Mouse (Mus musculus) liver, postnatal 0 days (tissue): ENCODE measurements at regions not wholly inside any gene's neighbourhood (a gene's known extent, or its start where the extent isn't known, plus 50 kb on each side); places are given as distances from the start of the nearest gene placed in this dataset.

Experiments
- ATAC-seq: fragments of 200-750 bp; cut with Nextera tagmentation; 2 replicates; pipeline ENCODE4 v1.8.0; 2017; ENCODE audit warnings: mild to moderate bottlenecking, moderate library complexity
- DNase-seq: peaks from one replicate; pipeline ENCODE4 v3.0.0-alpha.2; 2016
- H3K27ac ChIP-seq: fragments of 300-500 bp; sonication (generic); 2 replicates; pipeline ENCODE4 v1.5.1; 2014; ENCODE audit warnings: antibody characterized with exemption, moderate library complexity, mild to moderate bottlenecking, low read depth
- H3K27me3 ChIP-seq: fragments of 300-500 bp; sonication (generic); 2 replicates; pipeline ENCODE4 v1.6.1; 2014; ENCODE audit warnings: low read length, control low read depth, mixed read lengths; ENCODE audit not compliant: insufficient read depth
- H3K36me3 ChIP-seq: fragments of 300-500 bp; sonication (generic); replicated peaks from 2 replicates; pipeline ENCODE4 v1.6.1; 2014; ENCODE audit warnings: mild to moderate bottlenecking, control low read depth, low read length, moderate library complexity, mixed read lengths; ENCODE audit not compliant: insufficient read depth
- H3K4me1 ChIP-seq: fragments of 300-500 bp; sonication (generic); 2 replicates; pipeline ENCODE4 v1.6.1; 2014; ENCODE audit warnings: antibody characterized with exemption, mild to moderate bottlenecking, control low read depth; ENCODE audit not compliant: insufficient read depth
- H3K4me2 ChIP-seq: fragments of 300-500 bp; sonication (generic); 2 replicates; pipeline ENCODE4 v1.6.1; 2014; ENCODE audit warnings: low read depth, mild to moderate bottlenecking, low read length, moderate library complexity, mixed read lengths
- H3K4me3 ChIP-seq: fragments of 300-500 bp; sonication (generic); 2 replicates; pipeline ENCODE4 v1.5.1; 2014; ENCODE audit warnings: low read depth, low read length
- H3K9ac ChIP-seq: fragments of 300-500 bp; sonication (generic); replicated peaks from 2 replicates; pipeline ENCODE4 v1.6.1; 2014; ENCODE audit warnings: mild to moderate bottlenecking, moderate library complexity
- H3K9me3 ChIP-seq: fragments of 300-500 bp; sonication (generic); 2 replicates; pipeline ENCODE4 v1.6.1; 2016; ENCODE audit warnings: mild to moderate bottlenecking, control low read depth, low read length, mixed read lengths
- CTCF ChIP-seq: sonication (generic); IDR thresholded peaks from 2 replicates; pipeline ENCODE4 v1.5.1; 2016; ENCODE audit warnings: antibody characterized with exemption, low read depth
- EP300 ChIP-seq: IDR thresholded peaks from 2 replicates; pipeline ENCODE4 v1.6.1; 2016; ENCODE audit warnings: antibody characterized with exemption, low read depth, mild to moderate bottlenecking
- WGBS: fragments of 180-500 bp; shearing (Covaris S2); extraction: QIAGEN DNeasy Blood & Tissue Kit; methylation state at CpG from one replicate; pipeline ENCODE4 v1.1.7; 2014; ENCODE audit not compliant: insufficient replicate concordance; 5-methylcytosine and 5-hydroxymethylcytosine counted together

DNA sequence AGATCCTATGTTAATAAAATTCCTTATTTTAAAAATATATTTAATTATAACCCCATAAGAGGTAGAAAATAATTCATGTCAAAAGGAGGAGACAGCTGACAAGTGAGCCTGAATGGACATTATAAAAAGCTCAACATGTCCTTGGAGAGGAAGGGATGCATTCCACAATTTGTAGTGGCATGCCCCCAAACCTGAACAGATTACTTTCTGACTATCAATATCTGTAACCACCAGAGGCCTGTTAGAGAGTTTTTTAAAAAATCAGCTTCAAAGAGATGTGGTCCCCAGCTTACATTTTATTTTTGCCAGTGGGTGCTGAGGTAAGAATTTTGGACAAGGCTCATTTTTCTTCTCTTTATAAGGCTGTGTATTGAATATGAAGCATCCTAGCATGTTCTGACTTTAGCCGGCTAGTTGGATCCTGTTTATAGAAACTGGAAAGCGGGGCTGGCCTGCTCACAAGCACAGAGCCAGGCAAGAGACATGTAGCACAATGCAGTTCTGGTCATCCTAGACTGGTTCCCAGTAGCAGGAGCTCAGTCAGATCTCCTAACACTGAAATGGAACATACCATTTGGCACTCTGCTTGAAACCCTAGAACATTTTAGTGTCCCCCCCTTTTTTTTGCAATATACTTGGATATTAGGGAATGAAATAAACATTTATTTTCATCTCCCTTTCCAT is 651.8 kb upstream of the Mms22l start:
- no peak overlapping the region for H3K4me3 ChIP-seq
- H3K27ac ChIP-seq, result no peak overlapping the region
- no peaks in the 10 kb centered on the region for H3K27me3 ChIP-seq
- no peaks in the 10 kb centered on the region for H3K4me1 ChIP-seq
- ATAC-seq, result no peak
- H3K4me2 ChIP-seq, result no peak overlapping the region
- no peak for TF ChIP-seq CTCF
- TF ChIP-seq EP300, result no peak
- no peak for DNase-seq
- 71% methylated on average over 2 of the region's 2 CpGs for WGBS
- no peaks in the 10 kb centered on the region for H3K36me3 ChIP-seq
- no peak overlapping the region for H3K9ac ChIP-seq
- 0 out of 2 replicates have a peak, but pooled peaks cover under 1% of the 10 kb centered on the region for H3K9me3 ChIP-seq

DNA sequence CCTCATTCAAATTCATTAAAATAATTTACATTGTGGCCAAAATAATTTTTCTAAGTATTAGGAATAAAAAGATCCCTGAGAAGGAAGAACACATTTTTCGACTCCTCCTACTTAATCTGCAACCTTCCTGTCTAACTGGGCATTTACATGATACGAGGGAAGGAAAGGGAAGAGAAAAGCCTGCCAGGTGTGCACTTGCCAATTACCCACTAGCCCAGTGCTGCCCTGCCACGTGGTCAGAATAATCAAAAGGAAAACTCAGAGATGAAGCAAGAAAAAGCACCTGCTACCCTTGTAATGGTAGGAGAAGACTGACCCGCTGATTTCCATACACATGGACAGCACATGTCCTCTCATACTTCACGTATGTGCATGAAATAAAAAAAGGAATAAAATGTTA is 651.0 kb upstream of the Mms22l start:
- WGBS, result 62% methylated on average over 5 of the region's 5 CpGs
- no peak for ATAC-seq
- Histone ChIP-seq H3K4me1 (no peaks in the 10 kb centered on the region), H3K9me3 (no peaks in the 10 kb centered on the region), H3K36me3 (no peaks in the 10 kb centered on the region), H3K4me2 (no peak overlapping the region), H3K27me3 (no peaks in the 10 kb centered on the region), H3K27ac (no peak overlapping the region), H3K9ac (no peak overlapping the region), H3K4me3 (no peak overlapping the region)
- DNase-seq, result no peak
- TF ChIP-seq EP300, result no peak
- TF ChIP-seq CTCF, result no peak

DNA sequence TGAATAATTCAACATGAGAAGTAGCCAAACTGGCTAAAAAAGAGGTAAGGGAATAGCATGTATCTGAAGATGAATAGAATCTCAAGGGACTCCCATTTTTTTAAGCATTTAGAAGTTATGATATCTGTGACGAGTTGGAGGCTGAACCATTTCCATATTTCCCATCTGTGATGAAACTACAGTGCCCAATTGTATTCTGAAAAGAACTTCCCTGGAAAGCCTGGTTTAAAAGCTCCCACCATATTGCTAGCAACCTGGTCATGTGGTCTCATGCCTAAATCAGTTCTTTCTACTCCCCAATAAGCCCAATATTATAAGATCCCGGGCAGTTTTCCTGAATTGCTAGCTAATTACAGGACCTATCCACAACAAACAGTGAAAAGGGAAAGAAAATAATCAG is 645.6 kb upstream of the Mms22l start:
- no peak for ATAC-seq
- TF ChIP-seq CTCF, result no peak
- DNase-seq, result no peak
- no peak overlapping the region for H3K9ac ChIP-seq
- 70% methylated on average over 2 of the region's 2 CpGs for WGBS
- H3K9me3 ChIP-seq, result no peaks in the 10 kb centered on the region
- H3K4me3 ChIP-seq, result no peak overlapping the region
- no peaks in the 10 kb centered on the region for H3K4me1 ChIP-seq
- H3K36me3 ChIP-seq, result no peaks in the 10 kb centered on the region
- H3K4me2 ChIP-seq, result no peak overlapping the region
- no peak overlapping the region for H3K27ac ChIP-seq
- H3K27me3 ChIP-seq, result no peaks in the 10 kb centered on the region

DNA sequence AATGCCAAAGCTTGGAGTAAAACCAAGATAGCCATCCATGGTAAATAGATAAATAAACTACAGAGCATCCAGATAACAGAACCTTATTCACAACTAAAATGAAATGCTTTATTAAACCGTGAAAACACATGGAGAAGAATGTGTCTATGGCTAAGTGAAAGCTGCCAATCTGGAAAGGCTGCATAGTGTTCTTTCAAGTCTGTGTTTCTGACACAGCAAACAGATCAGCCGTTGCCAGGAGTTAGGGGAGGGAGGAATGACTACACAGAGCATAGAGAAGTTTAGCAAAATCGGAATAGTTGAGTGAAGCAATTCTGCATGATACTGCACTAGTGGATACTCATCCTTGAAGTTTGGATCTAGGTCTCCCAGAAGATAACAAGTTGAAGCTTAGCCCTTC is 633.8 kb upstream of the Mms22l start:
- 68% methylated on average over 3 of the region's 3 CpGs for WGBS
- no peak for ATAC-seq
- no peaks in the 10 kb centered on the region for H3K27me3 ChIP-seq
- no peak overlapping the region for H3K4me3 ChIP-seq
- H3K4me1 ChIP-seq, result no peaks in the 10 kb centered on the region
- no peak for TF ChIP-seq EP300
- no peak for TF ChIP-seq CTCF
- no peaks in the 10 kb centered on the region for H3K36me3 ChIP-seq
- H3K9ac ChIP-seq, result no peak overlapping the region
- no peak overlapping the region for H3K27ac ChIP-seq
- H3K4me2 ChIP-seq, result no peak overlapping the region
- H3K9me3 ChIP-seq, result no peaks in the 10 kb centered on the region; the same call in 1 of the 2 replicates
- DNase-seq, result no peak

DNA sequence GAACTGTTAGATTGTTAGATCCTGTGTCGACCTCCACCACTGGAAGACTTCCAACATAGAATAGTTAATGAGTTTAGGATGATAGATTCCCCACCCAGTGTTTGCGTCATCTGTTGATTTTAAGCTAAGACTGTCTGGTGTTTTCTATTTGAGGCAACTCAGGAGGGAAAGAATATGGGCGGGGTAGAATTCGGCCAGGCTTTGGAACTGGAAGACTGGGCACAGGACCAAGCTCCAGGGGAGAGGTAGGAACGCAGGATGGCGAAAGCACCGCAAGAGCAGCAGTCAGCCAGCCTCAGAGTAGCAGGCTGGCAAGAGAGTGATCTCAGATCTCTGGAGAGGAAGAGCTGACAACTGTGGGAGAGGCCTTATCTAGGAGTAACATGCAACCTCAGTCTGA is 616.2 kb upstream of the Mms22l start:
- TF ChIP-seq CTCF, result no peak
- no peak for TF ChIP-seq EP300
- H3K27ac ChIP-seq, result no peak overlapping the region
- DNase-seq (no peak), ATAC-seq (no peak)
- H3K4me3 ChIP-seq, result no peak overlapping the region
- H3K4me1 ChIP-seq, result no peaks in the 10 kb centered on the region
- no peak overlapping the region for H3K4me2 ChIP-seq
- no peaks in the 10 kb centered on the region for H3K9me3 ChIP-seq
- no peak overlapping the region for H3K9ac ChIP-seq
- H3K36me3 ChIP-seq, result no peaks in the 10 kb centered on the region
- H3K27me3 ChIP-seq, result no peaks in the 10 kb centered on the region
- WGBS, result 70% methylated on average over 7 of the region's 7 CpGs

DNA sequence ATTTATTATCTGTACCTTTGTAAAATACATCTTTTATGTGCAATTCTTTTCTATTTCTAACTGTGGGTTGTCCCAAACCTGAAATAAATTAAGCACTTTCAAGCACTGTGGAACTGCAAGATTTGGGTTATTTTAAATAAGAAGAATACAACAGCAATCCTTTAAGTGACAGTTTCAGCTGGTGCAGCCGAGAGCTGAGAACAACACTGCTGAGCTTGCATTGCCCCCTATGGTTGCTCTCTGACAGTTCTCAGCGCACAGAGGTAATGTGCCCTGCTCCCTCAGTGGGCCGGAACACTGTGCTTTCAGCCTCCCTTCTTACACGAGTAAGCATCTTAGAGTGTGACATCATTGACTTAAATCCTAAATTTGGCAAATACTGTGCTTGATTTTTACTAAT is 582.9 kb upstream of the Mms22l start:
- DNase-seq, result no peak
- H3K4me1 ChIP-seq, result no peaks in the 10 kb centered on the region
- H3K4me2 ChIP-seq, result no peak overlapping the region
- H3K36me3 ChIP-seq, result no peaks in the 10 kb centered on the region
- H3K27me3 ChIP-seq, result no peaks in the 10 kb centered on the region
- no peak overlapping the region for H3K27ac ChIP-seq
- 33% methylated on average over 4 of the region's 4 CpGs for WGBS
- TF ChIP-seq EP300 (no peak), CTCF (no peak)
- ATAC-seq, result no peak
- no peak overlapping the region for H3K4me3 ChIP-seq
- no peak overlapping the region for H3K9ac ChIP-seq
- H3K9me3 ChIP-seq, result no peaks in the 10 kb centered on the region

DNA sequence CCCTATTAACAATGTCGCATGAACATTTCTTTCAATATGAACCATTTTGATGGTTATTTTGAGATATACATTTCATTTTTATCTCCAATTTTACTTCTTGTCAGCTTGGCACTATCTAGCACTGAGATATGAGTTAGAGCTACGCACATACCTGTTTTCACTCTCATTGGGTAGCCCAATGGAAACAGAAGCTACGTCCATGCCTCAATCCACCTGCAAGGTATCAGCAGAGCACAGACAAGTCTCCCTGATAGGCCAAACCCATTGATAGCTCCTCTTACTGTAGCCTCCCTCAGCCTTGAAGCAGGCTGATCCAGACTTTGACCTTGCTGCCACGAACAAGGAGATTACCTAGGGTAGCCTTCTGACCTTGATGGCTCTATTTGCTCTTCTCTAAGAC is 582.4 kb upstream of the Mms22l start:
- Histone ChIP-seq H3K27ac (no peak overlapping the region), H3K27me3 (no peaks in the 10 kb centered on the region), H3K4me2 (no peak overlapping the region), H3K4me1 (no peaks in the 10 kb centered on the region), H3K9me3 (no peaks in the 10 kb centered on the region), H3K9ac (no peak overlapping the region), H3K36me3 (no peaks in the 10 kb centered on the region), H3K4me3 (no peak overlapping the region)
- WGBS, result 58% methylated on average over 4 of the region's 4 CpGs
- ATAC-seq (no peak), DNase-seq (no peak)
- TF ChIP-seq EP300 (no peak), CTCF (no peak)
